Mouse (Mus musculus): ENCODE measurements around the gene Syt16. TPM values are rescaled to one million over a fixed set of nuclear protein-coding genes. Genes with fewer than 3 reads are reported as not detected.
A peak's percentile ranks its signal among the peaks of the same experiment; 100 is the strongest.

Gene Syt16
- polyA plus RNA-seq, 1 experiment from 2014 or later, result 17.0 TPM

DNA sequence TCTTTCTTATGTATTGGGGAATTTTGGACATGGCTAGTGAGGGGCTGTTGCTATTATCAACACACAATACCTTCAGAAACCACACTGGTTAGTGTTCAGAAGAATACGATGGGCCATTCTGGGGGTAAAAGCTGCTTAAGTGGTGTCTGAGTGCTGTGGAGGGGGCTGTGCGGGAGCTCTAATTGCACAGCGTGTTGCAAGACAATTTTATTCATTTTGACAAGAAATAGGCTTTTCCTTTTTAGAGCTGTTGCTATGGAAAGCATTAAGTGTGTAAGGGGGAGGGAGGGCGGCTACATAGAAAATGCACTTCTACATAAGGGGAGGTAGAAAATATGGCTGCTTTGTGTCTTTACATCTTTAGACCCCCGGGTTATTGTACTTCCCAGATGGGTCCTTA, 25.8 kb downstream of the Syt16 start:
- no peak overlapping the region for H3K9ac ChIP-seq
- no peaks in the 10 kb centered on the region for H3K4me1 ChIP-seq
- H3K9me3 ChIP-seq (replicated peaks), result no peaks in the 10 kb centered on the region
- WGBS, result 74% methylated on average over 5 of the region's 5 CpGs
- no peak overlapping the region for H3K4me2 ChIP-seq (replicated peaks)
- H3K4me3 ChIP-seq, result no peak overlapping the region
- no peaks in the 10 kb centered on the region for H3K27me3 ChIP-seq
- H3K27ac ChIP-seq, result no peak overlapping the region
- no peaks in the 10 kb centered on the region for H3K36me3 ChIP-seq
- no peak for ATAC-seq (ENCODE audit: low FRiP score)

- H3K9me3 ChIP-seq (replicated peaks), result no peaks in the 10 kb centered on the region
- H3K4me2 ChIP-seq (replicated peaks), result no peak overlapping the region
- no peak overlapping the region for H3K27ac ChIP-seq
- no peak overlapping the region for H3K9ac ChIP-seq
- WGBS, result 87% methylated on average over 2 of the region's 2 CpGs
- no peaks in the 10 kb centered on the region for H3K4me1 ChIP-seq
- ATAC-seq (ENCODE audit: low FRiP score), result no peak
- no peak overlapping the region for H3K4me3 ChIP-seq
- H3K27me3 ChIP-seq, result no peaks in the 10 kb centered on the region
- no peaks in the 10 kb centered on the region for H3K36me3 ChIP-seq
These were observed 27.5 kb downstream of the Syt16 start for GRCm38 (mm10) chr12:74024912-74025311.

GRCm38 (mm10) chr12:74043225-74043624, 45.8 kb downstream of the Syt16 start:
- Histone ChIP-seq H3K27ac (no peak overlapping the region), H3K4me3 (no peak overlapping the region), H3K9me3 (replicated peaks) (no peaks in the 10 kb centered on the region), H3K4me1 (peaks cover 12% of the 10 kb centered on the region), H3K27me3 (no peaks in the 10 kb centered on the region), H3K9ac (no peak overlapping the region), H3K36me3 (no peaks in the 10 kb centered on the region), H3K4me2 (replicated peaks) (no peak overlapping the region)
- 88% methylated on average over 5 of the region's 5 CpGs for WGBS
- ATAC-seq (ENCODE audit: low FRiP score), result no peak

DNA sequence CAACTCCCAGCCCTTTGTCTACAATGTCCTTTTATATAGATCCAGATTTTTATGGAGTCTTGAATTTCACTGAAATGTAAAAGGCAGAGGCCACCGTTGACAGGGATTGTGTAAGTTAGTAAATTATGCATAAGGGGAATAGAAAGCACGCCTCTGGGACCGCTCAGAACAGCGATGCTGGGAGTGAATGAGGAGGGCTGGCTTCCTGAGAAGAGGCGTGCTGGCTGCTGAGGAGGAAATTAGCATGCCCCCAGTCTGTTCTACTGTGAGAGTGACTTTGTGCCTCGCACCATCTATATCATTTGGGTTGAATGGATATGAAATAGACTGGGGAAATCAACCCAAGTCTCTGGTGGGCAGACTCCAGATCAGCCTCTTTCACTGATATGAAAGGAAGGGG, 46.3 kb downstream of the Syt16 start:
- H3K27ac ChIP-seq, result peak overlapping the region; percentile 18; the same call in 1 of the 2 replicates
- no peak overlapping the region for H3K4me2 ChIP-seq (replicated peaks)
- no peaks in the 10 kb centered on the region for H3K27me3 ChIP-seq
- H3K9me3 ChIP-seq (replicated peaks), result no peaks in the 10 kb centered on the region
- no peak overlapping the region for H3K4me3 ChIP-seq
- H3K36me3 ChIP-seq, result no peaks in the 10 kb centered on the region
- H3K9ac ChIP-seq, result no peak overlapping the region
- H3K4me1 ChIP-seq, result peaks cover 12% of the 10 kb centered on the region
- 39% methylated on average over 6 of the region's 6 CpGs for WGBS
- peak; percentile 78 for ATAC-seq (ENCODE audit: low FRiP score)

DNA sequence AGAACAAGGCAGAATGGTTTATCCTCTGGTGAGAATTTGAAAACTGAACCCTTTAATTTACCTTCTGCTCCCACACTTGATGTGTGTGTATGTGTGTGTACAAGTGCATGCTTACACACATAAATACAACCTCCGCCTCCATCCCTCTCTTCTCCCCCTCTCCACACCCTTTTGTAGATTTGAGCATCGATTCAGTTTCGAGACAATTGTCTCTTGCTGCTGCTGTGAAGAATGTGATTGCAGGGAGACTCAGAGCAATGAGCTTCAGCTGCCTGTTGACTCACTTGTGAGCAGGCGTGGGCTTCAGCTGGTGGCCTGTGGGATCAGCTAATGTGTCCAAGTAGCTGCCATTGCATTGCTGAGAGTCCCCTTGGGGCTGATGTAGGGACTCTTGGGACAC, 46.8 kb downstream of the Syt16 start:
- Histone ChIP-seq H3K27ac (peak overlapping the region; percentile 18; the same call in 1 of the 2 replicates), H3K4me1 (peaks cover 12% of the 10 kb centered on the region), H3K9ac (no peak overlapping the region), H3K4me3 (no peak overlapping the region), H3K9me3 (replicated peaks) (no peaks in the 10 kb centered on the region), H3K36me3 (no peaks in the 10 kb centered on the region), H3K4me2 (replicated peaks) (no peak overlapping the region), H3K27me3 (no peaks in the 10 kb centered on the region)
- WGBS, result 63% methylated on average over 4 of the region's 4 CpGs
- 0 out of 2 replicates have a peak, but pooled peaks have one; percentile 26 for ATAC-seq (ENCODE audit: low FRiP score)

GRCm38 (mm10) chr12:74055336-74055931, 58.0 kb downstream of the Syt16 start:
- no peak overlapping the region for H3K4me3 ChIP-seq
- WGBS, result 53% methylated on average over 12 of the region's 12 CpGs
- H3K9ac ChIP-seq, result no peak overlapping the region
- no peaks in the 10 kb centered on the region for H3K9me3 ChIP-seq (replicated peaks)
- H3K4me2 ChIP-seq (replicated peaks), result no peak overlapping the region
- no peaks in the 10 kb centered on the region for H3K36me3 ChIP-seq
- H3K4me1 ChIP-seq, result 0 out of 2 replicates have a peak, but pooled peaks cover 4% of the 10 kb centered on the region
- no peak overlapping the region for H3K27ac ChIP-seq
- H3K27me3 ChIP-seq, result no peaks in the 10 kb centered on the region
- ATAC-seq (ENCODE audit: low FRiP score), result peak; percentile 92

DNA sequence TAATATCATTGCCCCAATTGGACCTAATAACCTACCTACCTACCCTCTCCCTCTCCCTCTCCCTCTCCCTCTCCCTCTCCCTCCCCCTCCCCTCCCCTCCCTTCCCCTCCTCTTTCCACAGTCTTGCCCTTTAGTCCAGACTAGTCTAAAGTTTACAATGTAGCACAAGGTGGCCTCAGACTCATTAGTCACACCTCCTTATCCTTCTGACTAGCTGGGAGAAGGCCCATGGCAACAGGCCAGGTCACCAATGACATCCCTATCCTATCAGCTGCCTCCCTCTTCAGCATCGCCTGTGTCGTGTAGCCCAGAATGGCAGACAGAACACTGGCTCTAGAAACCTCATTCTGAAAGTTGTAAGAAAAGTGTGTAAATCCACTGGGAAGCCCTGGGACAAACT, 58.7 kb downstream of the Syt16 start:
- no peak overlapping the region for H3K4me2 ChIP-seq (replicated peaks)
- peak; percentile 46; the same call in 1 of the 2 replicates for ATAC-seq (ENCODE audit: low FRiP score)

GRCm38 (mm10) chr12:74062547-74062946, 65.1 kb downstream of the Syt16 start:
- H3K27ac ChIP-seq, result no peak overlapping the region
- H3K4me1 ChIP-seq, result no peaks in the 10 kb centered on the region
- no peak overlapping the region for H3K4me2 ChIP-seq (replicated peaks)
- H3K36me3 ChIP-seq, result no peaks in the 10 kb centered on the region
- H3K9me3 ChIP-seq (replicated peaks), result no peaks in the 10 kb centered on the region
- H3K4me3 ChIP-seq, result no peak overlapping the region
- peaks cover 4% of the 10 kb centered on the region; the same call in 1 of the 2 replicates for H3K27me3 ChIP-seq
- no peak overlapping the region for H3K9ac ChIP-seq
- no peak for ATAC-seq (ENCODE audit: low FRiP score)
- 88% methylated on average over 1 of the region's 1 CpGs for WGBS

More for the DNA sequence above, 58.7 kb downstream of the Syt16 start:
- Histone ChIP-seq H3K27ac (no peak overlapping the region), H3K4me1 (0 out of 2 replicates have a peak, but pooled peaks cover 4% of the 10 kb centered on the region), H3K9me3 (replicated peaks) (no peaks in the 10 kb centered on the region), H3K9ac (no peak overlapping the region), H3K4me3 (no peak overlapping the region), H3K27me3 (peaks cover 3% of the 10 kb centered on the region; the same call in 1 of the 2 replicates), H3K36me3 (no peaks in the 10 kb centered on the region)
- WGBS, result 69% methylated on average over 2 of the region's 2 CpGs

GRCm38 (mm10) chr12:74068912-74069311, 71.5 kb downstream of the Syt16 start:
- Histone ChIP-seq H3K36me3 (no peaks in the 10 kb centered on the region), H3K4me3 (no peak overlapping the region), H3K27me3 (no peaks in the 10 kb centered on the region), H3K4me1 (no peaks in the 10 kb centered on the region), H3K27ac (no peak overlapping the region), H3K4me2 (replicated peaks) (no peak overlapping the region), H3K9ac (no peak overlapping the region), H3K9me3 (replicated peaks) (no peaks in the 10 kb centered on the region)
- 90% methylated on average over 1 of the region's 1 CpGs for WGBS
- no peak for ATAC-seq (ENCODE audit: low FRiP score)

DNA sequence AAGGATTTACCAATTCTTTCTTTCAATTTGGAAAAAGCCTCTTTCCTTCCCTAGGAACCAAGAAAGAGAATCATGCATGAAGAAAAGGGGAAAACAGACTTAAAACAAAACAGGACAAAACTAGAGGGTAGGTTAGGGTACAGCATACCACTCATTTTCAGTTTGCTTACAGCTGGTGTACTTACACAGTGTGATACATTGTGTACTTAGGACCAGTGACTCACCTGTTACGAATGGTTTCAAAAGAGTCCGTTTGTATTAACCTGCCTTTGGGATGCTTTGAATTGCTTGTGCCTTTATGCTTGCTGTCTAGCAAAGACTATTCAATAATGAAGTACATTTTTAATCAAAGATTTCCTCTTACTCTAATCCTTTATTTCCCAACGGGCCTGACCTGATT, 78.1 kb downstream of the Syt16 start:
- Histone ChIP-seq H3K36me3 (no peaks in the 10 kb centered on the region), H3K9me3 (replicated peaks) (no peaks in the 10 kb centered on the region), H3K9ac (no peak overlapping the region), H3K4me1 (peaks cover 6% of the 10 kb centered on the region; the same call in 1 of the 2 replicates), H3K4me2 (replicated peaks) (no peak overlapping the region), H3K4me3 (no peak overlapping the region), H3K27me3 (no peaks in the 10 kb centered on the region), H3K27ac (no peak overlapping the region)
- ATAC-seq (ENCODE audit: low FRiP score), result no peak
- WGBS, result 80% methylated on average over 3 of the region's 3 CpGs

DNA sequence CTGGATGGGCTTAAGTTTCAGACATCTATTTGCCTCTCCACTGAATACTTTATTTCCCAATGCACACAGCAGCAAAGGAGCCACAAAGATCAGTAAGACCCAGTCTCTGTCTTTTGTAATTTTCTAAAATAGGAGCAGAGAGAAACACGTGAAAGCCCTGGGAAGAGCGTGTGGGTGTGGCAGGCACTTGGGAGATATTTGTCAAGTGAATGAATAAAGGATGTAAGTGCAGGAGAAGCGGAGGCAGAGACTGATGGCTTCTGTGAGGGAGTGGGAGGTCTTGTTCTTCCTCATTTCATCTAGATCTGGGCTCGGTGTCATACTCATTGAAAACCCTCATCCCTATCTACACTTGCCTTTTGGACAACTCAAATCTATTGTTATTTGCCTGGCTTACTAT, 78.6 kb downstream of the Syt16 start:
- no peaks in the 10 kb centered on the region for H3K9me3 ChIP-seq (replicated peaks)
- H3K9ac ChIP-seq, result no peak overlapping the region
- no peak overlapping the region for H3K27ac ChIP-seq
- no peak overlapping the region for H3K4me2 ChIP-seq (replicated peaks)
- no peak overlapping the region for H3K4me3 ChIP-seq
- 57% methylated on average over 4 of the region's 4 CpGs for WGBS
- ATAC-seq (ENCODE audit: low FRiP score), result no peak
- no peaks in the 10 kb centered on the region for H3K36me3 ChIP-seq
- H3K27me3 ChIP-seq, result no peaks in the 10 kb centered on the region
- peaks cover 6% of the 10 kb centered on the region; the same call in 1 of the 2 replicates for H3K4me1 ChIP-seq

- no peak for ATAC-seq (ENCODE audit: low FRiP score)
- H3K9ac ChIP-seq, result no peak overlapping the region
- H3K9me3 ChIP-seq (replicated peaks), result no peaks in the 10 kb centered on the region
- H3K4me1 ChIP-seq, result peaks cover under 1% of the 10 kb centered on the region; the same call in 1 of the 2 replicates
- H3K27ac ChIP-seq, result no peak overlapping the region
- no peak overlapping the region for H3K4me3 ChIP-seq
- 95% methylated on average over 3 of the region's 3 CpGs for WGBS
- no peak overlapping the region for H3K4me2 ChIP-seq (replicated peaks)
- H3K36me3 ChIP-seq, result no peaks in the 10 kb centered on the region
- H3K27me3 ChIP-seq, result no peaks in the 10 kb centered on the region
These were observed 83.7 kb downstream of the Syt16 start for GRCm38 (mm10) chr12:74081122-74081521.

DNA sequence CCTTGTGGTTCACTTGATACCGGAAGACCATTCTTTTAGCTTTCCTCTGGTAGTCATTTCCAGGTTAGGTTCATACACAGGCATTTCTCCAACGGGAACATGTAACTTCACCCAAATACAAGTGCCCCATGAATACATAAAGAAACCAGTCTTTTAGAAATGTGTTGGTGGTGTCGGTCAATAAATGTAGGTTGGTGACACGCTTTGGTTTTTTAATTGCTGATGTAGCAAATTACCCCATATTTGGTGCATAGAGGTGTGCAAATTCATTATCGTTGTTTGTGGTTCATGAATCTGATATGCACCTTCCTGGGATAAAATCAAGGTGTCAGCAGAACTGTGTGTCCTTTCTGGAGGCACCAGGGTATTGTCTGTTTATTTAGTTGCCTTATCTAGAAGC, 86.9 kb downstream of the Syt16 start:
- Histone ChIP-seq H3K36me3 (no peaks in the 10 kb centered on the region), H3K4me3 (no peak overlapping the region), H3K9ac (no peak overlapping the region), H3K27me3 (no peaks in the 10 kb centered on the region), H3K9me3 (replicated peaks) (no peaks in the 10 kb centered on the region), H3K4me1 (no peaks in the 10 kb centered on the region), H3K4me2 (replicated peaks) (no peak overlapping the region), H3K27ac (no peak overlapping the region)
- ATAC-seq (ENCODE audit: low FRiP score), result no peak
- WGBS, result 94% methylated on average over 5 of the region's 5 CpGs
